Mouse (Mus musculus) Patski (cell line): Measurements from ENCODE around the gene Cyth1. TPM values are rescaled to one million over a fixed set of nuclear protein-coding genes. Genes with fewer than 3 reads are reported as not detected.
A peak's percentile ranks its signal among the peaks of the same experiment; 100 is the strongest.

ENCODE experiments used
- ATAC-seq: fragments of 100-300 bp; one replicate; pipeline ENCODE4 v1.8.0; 2021
- CTCF ChIA-PET: fragments of 350-600 bp; sonication (Branson Sonifier 250); formaldehyde crosslinking; loops from one replicate; lab custom pipeline; 2022; ENCODE audit warnings: inconsistent platforms; lab: Charles Lee
- POLR2A ChIA-PET: fragments of 350-600 bp; sonication (Branson Sonifier 250); formaldehyde crosslinking; loops from one replicate; lab custom pipeline; 2022; ENCODE audit warnings: antibody characterized with exemption, inconsistent platforms; lab: Charles Lee
- DNase-seq: peaks from one replicate; pipeline ENCODE4 v3.0.0-alpha.2; 2011; ENCODE audit warnings: low read depth, low spot score
- H3K27me3 ChIP-seq: fragments of 371-371 bp; one replicate; pipeline ENCODE4 v1.5.1; 2021
- CTCF ChIP-seq: fragments of 100-300 bp; IDR thresholded peaks from one replicate; pipeline ENCODE4 v1.5.1; 2021
- in situ Hi-C: fragments of 300-500 bp; cut with MboI; formaldehyde crosslinking; loops from 3 replicates; pipeline ENCODE4 v1.11.1; 2018; ENCODE audit warnings: low pct_unique_long_range_greater_than_20kb, mixed read lengths
- polyA plus RNA-seq: library from polyadenylated mRNA; unstranded; gene quantifications from one replicate; pipeline ENCODE4 v1.2.3, GENCODE M21; 2021

Cyth1 gene
- polyA plus RNA-seq, 1 experiment from 2014 or later = 30.8 TPM

GRCm38 (mm10) chr11:118143731-118144130, 104.7 kb downstream of the Cyth1 start:
- in situ Hi-C loops = no loop called here
- ATAC-seq (no peak), DNase-seq (no peak)
- ChIA-PET POLR2A (no interaction called here), CTCF (interaction anchor here (1.0 kb wide), 1 partner anchor 68 kb away, joined by 3 read pairs; no protein-coding TSS in a partner anchor)
- no peaks in the 10 kb centered on the region for H3K27me3 ChIP-seq
- TF ChIP-seq CTCF = no peak

GRCm38 (mm10) chr11:118142547-118143165, 105.7 kb downstream of the Cyth1 start:
- TF ChIP-seq CTCF = no peak
- in situ Hi-C loops = no loop called here
- POLR2A ChIA-PET = interaction anchor here (0.5 kb wide), 1 partner anchor 1785 kb away, joined by 3 read pairs; no protein-coding TSS in a partner anchor
- ATAC-seq (no peak), DNase-seq (no peak)
- CTCF ChIA-PET = interaction anchor here (1.5 kb wide), 1 partner anchor 78 kb away, joined by 3 read pairs; no protein-coding TSS in a partner anchor
- H3K27me3 ChIP-seq = no peaks in the 10 kb centered on the region

GRCm38 (mm10) chr11:118140771-118141565, 107.4 kb downstream of the Cyth1 start:
- no peak for ATAC-seq
- TF ChIP-seq CTCF = no peak
- ChIA-PET POLR2A (no interaction called here), CTCF (no interaction called here)
- in situ Hi-C loops = no loop called here
- DNase-seq = no peak
- no peaks in the 10 kb centered on the region for H3K27me3 ChIP-seq

DNA sequence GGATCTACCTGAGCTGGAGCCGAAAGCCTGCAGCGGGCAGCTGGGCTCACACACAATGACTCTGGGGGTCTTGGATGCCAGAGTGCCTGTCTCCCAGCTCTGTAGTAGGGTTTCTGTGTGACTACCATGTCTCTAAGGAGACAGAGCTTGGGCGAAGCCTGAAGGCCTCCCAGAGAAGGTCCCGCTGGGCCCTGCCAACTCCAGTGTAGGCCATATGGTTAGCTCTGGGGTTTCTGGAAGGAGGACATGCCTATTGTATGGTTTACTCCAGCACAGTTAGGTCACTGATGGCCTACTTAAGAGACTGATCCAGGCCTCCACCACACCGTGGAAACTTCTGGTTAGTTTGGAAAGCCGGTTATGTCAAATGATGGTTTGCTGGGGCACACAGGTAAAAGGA, 110.0 kb downstream of the Cyth1 start:
- TF ChIP-seq CTCF = no peak
- ChIA-PET CTCF (no interaction called here), POLR2A (interaction anchor here (0.6 kb wide), 1 partner anchor 141 kb away, joined by 3 read pairs; no protein-coding TSS in a partner anchor)
- no peak for ATAC-seq
- in situ Hi-C loops = no loop called here
- no peaks in the 10 kb centered on the region for H3K27me3 ChIP-seq
- no peak for DNase-seq

DNA sequence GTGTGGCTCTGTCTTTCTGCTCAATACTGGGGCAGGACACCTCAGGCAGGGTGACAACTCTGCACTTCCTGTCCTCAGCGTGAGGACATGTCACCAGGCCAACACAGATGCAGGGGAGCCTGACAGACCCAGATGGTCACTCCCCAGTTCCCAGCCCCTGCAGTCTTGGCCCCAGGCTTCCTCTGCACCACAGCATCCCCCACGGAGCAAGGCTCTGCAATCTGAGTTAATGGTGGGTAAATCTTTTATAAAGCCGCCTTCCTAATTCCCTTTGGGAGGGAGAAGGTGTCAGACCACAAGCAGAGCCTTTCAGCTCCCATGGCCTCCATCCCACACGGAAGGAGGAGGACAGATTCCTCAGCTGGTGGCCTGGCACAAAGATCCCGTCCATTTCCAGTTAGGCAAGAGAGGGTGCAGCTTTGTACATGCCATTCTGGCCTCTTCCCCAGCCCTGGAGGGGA, 112.2 kb downstream of the Cyth1 start:
- in situ Hi-C loops = no loop called here
- CTCF ChIA-PET = interaction anchor here (1.3 kb wide), 1 partner anchor 25 kb away, joined by 3 read pairs; no protein-coding TSS in a partner anchor
- H3K27me3 ChIP-seq = no peaks in the 10 kb centered on the region
- TF ChIP-seq CTCF = no peak
- peak; percentile 33 for ATAC-seq
- POLR2A ChIA-PET = no interaction called here
- no peak for DNase-seq

DNA sequence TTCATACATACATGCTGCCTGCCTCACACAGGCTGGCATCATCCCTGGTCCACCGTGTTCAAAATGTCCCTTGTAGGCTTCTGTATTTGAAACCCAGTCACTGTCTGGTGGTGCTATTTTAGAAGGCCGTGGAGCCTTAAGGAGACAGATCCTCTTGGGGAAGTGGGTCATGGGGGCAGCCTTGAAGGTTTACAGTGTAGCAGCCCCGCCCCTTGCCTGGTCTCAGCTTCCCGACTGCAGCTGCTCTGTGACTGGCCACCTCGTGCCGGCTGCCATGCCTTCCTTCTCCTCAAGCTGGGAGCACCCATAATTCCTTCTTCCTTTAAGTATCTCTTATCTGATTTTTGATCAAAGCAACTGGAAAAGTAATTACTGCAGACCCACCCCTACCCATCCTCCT, 113.1 kb downstream of the Cyth1 start:
- ATAC-seq (no peak), DNase-seq (no peak)
- ChIA-PET CTCF (interaction anchor here (1.3 kb wide), 1 partner anchor 26 kb away, joined by 3 read pairs; no protein-coding TSS in a partner anchor), POLR2A (no interaction called here)
- H3K27me3 ChIP-seq = no peaks in the 10 kb centered on the region
- TF ChIP-seq CTCF = no peak
- in situ Hi-C loops = no loop called here

- no peak for ATAC-seq
- no peak for DNase-seq
- TF ChIP-seq CTCF = no peak
- in situ Hi-C loops = no loop called here
- H3K27me3 ChIP-seq = no peaks in the 10 kb centered on the region
- ChIA-PET POLR2A (interaction anchor here (0.6 kb wide), 1 partner anchor 215 kb away, joined by 3 read pairs; no protein-coding TSS in a partner anchor), CTCF (no interaction called here)
These were observed 114.6 kb downstream of the Cyth1 start for GRCm38 (mm10) chr11:118133752-118134169.

- ATAC-seq (no peak), DNase-seq (no peak)
- ChIA-PET CTCF (no interaction called here), POLR2A (no interaction called here)
- no peak for TF ChIP-seq CTCF
- in situ Hi-C loops = no loop called here
- no peaks in the 10 kb centered on the region for H3K27me3 ChIP-seq
These were observed 115.2 kb downstream of the Cyth1 start for GRCm38 (mm10) chr11:118133133-118133751.

DNA sequence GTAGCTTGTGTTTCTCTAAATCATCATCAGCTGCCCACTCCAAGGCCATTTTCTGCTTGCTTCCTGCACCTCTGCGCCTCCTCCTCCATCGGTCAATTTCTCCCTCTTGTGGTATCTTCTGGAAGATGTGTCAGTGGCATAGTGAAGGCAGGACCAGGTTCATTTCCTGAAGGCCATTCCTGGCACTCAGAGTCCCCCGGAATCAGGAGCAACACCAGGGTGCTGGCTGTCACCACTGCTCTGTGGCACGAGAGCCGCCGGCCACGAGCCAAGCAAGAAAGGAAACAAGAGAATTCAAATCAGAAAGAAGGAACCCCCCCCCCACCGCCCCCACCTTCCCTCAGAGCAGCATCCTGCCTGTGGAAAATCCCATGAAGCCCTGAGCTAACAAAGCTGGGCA, 116.3 kb downstream of the Cyth1 start:
- in situ Hi-C loops = no loop called here
- no peak for TF ChIP-seq CTCF
- CTCF ChIA-PET = no interaction called here
- H3K27me3 ChIP-seq = no peaks in the 10 kb centered on the region
- no peak for DNase-seq
- POLR2A ChIA-PET = no interaction called here
- ATAC-seq = no peak

- ChIA-PET CTCF (interaction anchor here (1.3 kb wide), 1 partner anchor 27 kb away, joined by 4 read pairs; no protein-coding TSS in a partner anchor), POLR2A (no interaction called here)
- TF ChIP-seq CTCF = no peak
- DNase-seq (no peak), ATAC-seq (no peak)
- in situ Hi-C loops = no loop called here
- H3K27me3 ChIP-seq = no peaks in the 10 kb centered on the region
These were observed 117.9 kb downstream of the Cyth1 start, which contains the start of gene Dnah17 for GRCm38 (mm10) chr11:118130534-118130933. Gene Dnah17 (minus strand): TSS chr11:118130634.
